Mouse (Mus musculus): ENCODE data around the gene Rapgef4. TPM values are rescaled to one million over a fixed set of nuclear protein-coding genes. Genes with fewer than 3 reads are reported as not detected.
A peak's percentile ranks its signal among the peaks of the same experiment; 100 is the strongest.
"Not testable (repeated sequence)": the region's sequence is repeated elsewhere in the genome, so short reads cannot be mapped to it uniquely, and the experiment has no call there.

The Rapgef4 gene
- polyA plus RNA-seq, 1 experiment from 2014 or later = 4.2 TPM

GRCm38 (mm10) chr2:72054280-72054679, 73.2 kb downstream of the Rapgef4 start:
- Histone ChIP-seq H3K4me3 (peak overlapping the region; percentile 41), H3K27me3 (replicated peaks) (no peaks in the 10 kb centered on the region), H3K27ac (replicated peaks) (peak overlapping the region; percentile 60), H3K4me2 (peak overlapping the region; percentile 68), H3K9me3 (no peaks in the 10 kb centered on the region), H3K9ac (peak overlapping the region; percentile 71), H3K36me3 (no peaks in the 10 kb centered on the region), H3K4me1 (peaks cover 40% of the 10 kb centered on the region)
- WGBS = 34% methylated on average over 5 of the region's 5 CpGs
- no peak for ATAC-seq (ENCODE audit: extremely low read depth, insufficient number of reproducible peaks, low FRiP score, low TSS enrichment)

GRCm38 (mm10) chr2:72054736-72055135, 73.7 kb downstream of the Rapgef4 start:
- peak overlapping the region; percentile 41 for H3K4me3 ChIP-seq
- H3K4me2 ChIP-seq = peak overlapping the region; percentile 68
- H3K27ac ChIP-seq (replicated peaks) = peak overlapping the region; percentile 70
- no peaks in the 10 kb centered on the region for H3K36me3 ChIP-seq
- no peak for ATAC-seq (ENCODE audit: extremely low read depth, insufficient number of reproducible peaks, low FRiP score, low TSS enrichment)
- H3K9me3 ChIP-seq = no peaks in the 10 kb centered on the region
- no peaks in the 10 kb centered on the region for H3K27me3 ChIP-seq (replicated peaks)
- H3K4me1 ChIP-seq = peaks cover 40% of the 10 kb centered on the region
- 20% methylated on average over 6 of the region's 6 CpGs for WGBS
- no peak overlapping the region for H3K9ac ChIP-seq

- H3K27ac ChIP-seq (replicated peaks) = peak overlapping the region; percentile 39
- H3K27me3 ChIP-seq (replicated peaks) = no peaks in the 10 kb centered on the region
- H3K4me3 ChIP-seq = peak overlapping the region; percentile 41
Observed at GRCm38 (mm10) chr2:72055476-72055875, 74.4 kb downstream of the Rapgef4 start.

GRCm38 (mm10) chr2:72056081-72056874, 75.2 kb downstream of the Rapgef4 start:
- Histone ChIP-seq H3K36me3 (no peaks in the 10 kb centered on the region), H3K27me3 (replicated peaks) (no peaks in the 10 kb centered on the region), H3K4me2 (peak overlapping the region; percentile 68), H3K4me3 (0 out of 2 replicates have a peak overlapping the region, but pooled peaks have one; percentile 8), H3K9ac (no peak overlapping the region), H3K4me1 (peaks cover 40% of the 10 kb centered on the region), H3K27ac (replicated peaks) (peak overlapping the region; percentile 39; the same call in 1 of the 2 replicates), H3K9me3 (no peaks in the 10 kb centered on the region)
- ATAC-seq (ENCODE audit: extremely low read depth, insufficient number of reproducible peaks, low FRiP score, low TSS enrichment) = no peak
- WGBS = 76% methylated on average over 11 of the region's 11 CpGs

More at GRCm38 (mm10) chr2:72055476-72055875, 74.4 kb downstream of the Rapgef4 start:
- H3K9ac ChIP-seq = peak overlapping the region; percentile 47; the same call in 1 of the 2 replicates
- ATAC-seq (ENCODE audit: extremely low read depth, insufficient number of reproducible peaks, low FRiP score, low TSS enrichment) = no peak
- H3K4me2 ChIP-seq = peak overlapping the region; percentile 68
- H3K9me3 ChIP-seq = no peaks in the 10 kb centered on the region
- no peaks in the 10 kb centered on the region for H3K36me3 ChIP-seq
- H3K4me1 ChIP-seq = peaks cover 40% of the 10 kb centered on the region
- 74% methylated on average over 5 of the region's 5 CpGs for WGBS

- no peak overlapping the region for H3K4me3 ChIP-seq
- no peaks in the 10 kb centered on the region for H3K36me3 ChIP-seq
- H3K4me2 ChIP-seq = no peak overlapping the region
- no peak overlapping the region for H3K27ac ChIP-seq (replicated peaks)
- 66% methylated on average over 4 of the region's 4 CpGs for WGBS
- no peaks in the 10 kb centered on the region for H3K4me1 ChIP-seq
- no peaks in the 10 kb centered on the region for H3K9me3 ChIP-seq
- no peaks in the 10 kb centered on the region for H3K27me3 ChIP-seq (replicated peaks)
- no peak for ATAC-seq (ENCODE audit: extremely low read depth, insufficient number of reproducible peaks, low FRiP score, low TSS enrichment)
- H3K9ac ChIP-seq = no peak overlapping the region
Observed at GRCm38 (mm10) chr2:72062931-72063330, 81.9 kb downstream of the Rapgef4 start.

- ATAC-seq (ENCODE audit: extremely low read depth, insufficient number of reproducible peaks, low FRiP score, low TSS enrichment) = no peak
- no peak overlapping the region for H3K4me3 ChIP-seq
- no peaks in the 10 kb centered on the region for H3K36me3 ChIP-seq
- H3K4me1 ChIP-seq = peaks cover 11% of the 10 kb centered on the region; the same call in 1 of the 2 replicates
- 67% methylated on average over 9 of the region's 9 CpGs for WGBS
- no peak overlapping the region for H3K27ac ChIP-seq (replicated peaks)
- no peaks in the 10 kb centered on the region for H3K27me3 ChIP-seq (replicated peaks)
- no peaks in the 10 kb centered on the region for H3K9me3 ChIP-seq
- no peak overlapping the region for H3K9ac ChIP-seq
- H3K4me2 ChIP-seq = no peak overlapping the region
Observed at GRCm38 (mm10) chr2:72068505-72068904, 87.5 kb downstream of the Rapgef4 start.

- Histone ChIP-seq H3K4me1 (peaks cover 11% of the 10 kb centered on the region; the same call in 1 of the 2 replicates), H3K36me3 (no peaks in the 10 kb centered on the region), H3K9me3 (no peaks in the 10 kb centered on the region), H3K27me3 (replicated peaks) (no peaks in the 10 kb centered on the region), H3K27ac (replicated peaks) (no peak overlapping the region), H3K4me2 (no peak overlapping the region), H3K4me3 (no peak overlapping the region), H3K9ac (no peak overlapping the region)
- no peak for ATAC-seq (ENCODE audit: extremely low read depth, insufficient number of reproducible peaks, low FRiP score, low TSS enrichment)
- WGBS = 67% methylated on average over 8 of the region's 8 CpGs
Observed at GRCm38 (mm10) chr2:72070086-72070485, 89.0 kb downstream of the Rapgef4 start.

- H3K27me3 ChIP-seq (replicated peaks); H3K27ac ChIP-seq (replicated peaks); H3K36me3 ChIP-seq; H3K4me3 ChIP-seq; ATAC-seq (ENCODE audit: extremely low read depth, insufficient number of reproducible peaks, low FRiP score, low TSS enrichment); H3K4me2 ChIP-seq; H3K9me3 ChIP-seq; H3K9ac ChIP-seq: not testable (repeated sequence)
- peaks cover 11% of the 10 kb centered on the region; the same call in 1 of the 2 replicates for H3K4me1 ChIP-seq
- 35% methylated on average over 1 of the region's 1 CpGs for WGBS
Observed at GRCm38 (mm10) chr2:72073121-72073520, 92.1 kb downstream of the Rapgef4 start.

GRCm38 (mm10) chr2:72074999-72075561, 94.0 kb downstream of the Rapgef4 start:
- ATAC-seq (ENCODE audit: extremely low read depth, insufficient number of reproducible peaks, low FRiP score, low TSS enrichment) = no peak
- Histone ChIP-seq H3K4me3 (no peak overlapping the region), H3K36me3 (no peaks in the 10 kb centered on the region), H3K9ac (no peak overlapping the region), H3K27me3 (replicated peaks) (no peaks in the 10 kb centered on the region), H3K4me2 (no peak overlapping the region), H3K9me3 (no peaks in the 10 kb centered on the region), H3K4me1 (0 out of 2 replicates have a peak, but pooled peaks cover 3% of the 10 kb centered on the region), H3K27ac (replicated peaks) (no peak overlapping the region)
- 73% methylated on average over 10 of the region's 10 CpGs for WGBS

- Histone ChIP-seq H3K36me3 (no peaks in the 10 kb centered on the region), H3K27ac (replicated peaks) (no peak overlapping the region), H3K4me2 (no peak overlapping the region), H3K9ac (no peak overlapping the region), H3K27me3 (replicated peaks) (no peaks in the 10 kb centered on the region), H3K4me3 (no peak overlapping the region), H3K4me1 (peaks cover 4% of the 10 kb centered on the region; the same call in 1 of the 2 replicates), H3K9me3 (no peaks in the 10 kb centered on the region)
- WGBS = 75% methylated on average over 3 of the region's 3 CpGs
- no peak for ATAC-seq (ENCODE audit: extremely low read depth, insufficient number of reproducible peaks, low FRiP score, low TSS enrichment)
Observed at GRCm38 (mm10) chr2:72077490-72078139, 96.6 kb downstream of the Rapgef4 start.

GRCm38 (mm10) chr2:72078140-72078521, 97.1 kb downstream of the Rapgef4 start:
- H3K9ac ChIP-seq = no peak overlapping the region
- ATAC-seq (ENCODE audit: extremely low read depth, insufficient number of reproducible peaks, low FRiP score, low TSS enrichment) = no peak
- no peak overlapping the region for H3K27ac ChIP-seq (replicated peaks)
- no peaks in the 10 kb centered on the region for H3K36me3 ChIP-seq
- no peaks in the 10 kb centered on the region for H3K9me3 ChIP-seq
- peaks cover 4% of the 10 kb centered on the region; the same call in 1 of the 2 replicates for H3K4me1 ChIP-seq
- WGBS = 79% methylated on average over 6 of the region's 6 CpGs
- H3K27me3 ChIP-seq (replicated peaks) = no peaks in the 10 kb centered on the region
- H3K4me2 ChIP-seq = no peak overlapping the region
- H3K4me3 ChIP-seq = no peak overlapping the region
